7 mouse cellular contexts compared by ENCODE assay signal in genomic region chr14:27621576-27621975, GRCm38 (mm10). TPM values are rescaled to one million over a fixed set of nuclear protein-coding genes. Genes with fewer than 3 reads are reported as not detected.
DNase-seq lines count a peak whose midpoint lies in the region; ATAC-seq and TF ChIP-seq lines count a peak whose summit lies in the region.

No protein-coding gene starts in this region.

- no peak for ATAC-seq in hindbrain, embryonic 11.5 days (ENCODE audit: low FRiP score)
- ATAC-seq in forebrain, embryonic 12.5 days (ENCODE audit: low FRiP score) = no peak
- ATAC-seq in midbrain, embryonic 11.5 days (ENCODE audit: low FRiP score) = no peak

- in situ Hi-C loops in ES-E14 (cut with MboI; ENCODE audit: low sequenced_read_pairs in 2 of 2, unreplicated experiment in 2 of 2) = no loop called here

- no peaks in the 10 kb centered on the region; the same call in 1 of the 2 replicates for H3K27me3 ChIP-seq in hindbrain, embryonic 11.5 days (ENCODE audit: control insufficient read depth, insufficient read depth, low read length)
- H3K27me3 ChIP-seq in hindbrain, embryonic 10.5 days (ENCODE audit: insufficient read depth, poor library complexity, severe bottlenecking) = peaks cover 26% of the 10 kb centered on the region
- H3K27me3 ChIP-seq in forebrain, embryonic 12.5 days = no peaks in the 10 kb centered on the region
- H3K27me3 ChIP-seq in midbrain, embryonic 11.5 days (ENCODE audit: control insufficient read depth, insufficient read depth, low read length) = no peaks in the 10 kb centered on the region

- H3K9me3 ChIP-seq in hindbrain, embryonic 11.5 days (ENCODE audit: control insufficient read depth, low read length) = no peaks in the 10 kb centered on the region
- H3K9me3 ChIP-seq in hindbrain, embryonic 10.5 days = no peaks in the 10 kb centered on the region
- H3K9me3 ChIP-seq in ES-E14 (ENCODE audit: control insufficient read depth, insufficient read depth, low read depth, low read length) = no peaks in the 10 kb centered on the region
- H3K9me3 ChIP-seq in forebrain, embryonic 12.5 days = no peaks in the 10 kb centered on the region
- no peaks in the 10 kb centered on the region for H3K9me3 ChIP-seq in midbrain, embryonic 11.5 days (ENCODE audit: control insufficient read depth, low read length)

- H3K4me3 ChIP-seq in hindbrain, embryonic 11.5 days (ENCODE audit: low read depth, low read length) = 0 out of 2 replicates have a peak overlapping the region, but pooled peaks have one; percentile 71
- no peak overlapping the region for H3K4me3 ChIP-seq in hindbrain, embryonic 10.5 days
- peak overlapping the region in 1 of 2 experiments; percentile 40; a peak in 2 of 4 replicates for H3K4me3 ChIP-seq in ES-E14 (ENCODE audit: insufficient read depth in 1 of 2, low read depth in 1 of 2, low read length in 2 of 2, poor library complexity in 1 of 2, severe bottlenecking in 1 of 2)
- H3K4me3 ChIP-seq in forebrain, embryonic 12.5 days (replicated peaks) = peak overlapping the region; percentile 75
- H3K4me3 ChIP-seq in midbrain, embryonic 11.5 days (ENCODE audit: low read depth, low read length) = no peak overlapping the region

- WGBS in hindbrain, embryonic 11.5 days = 44% methylated on average over 8 of the region's 8 CpGs
- 43% methylated on average over 8 of the region's 8 CpGs for WGBS in hindbrain, embryonic 10.5 days
- 42% methylated on average over 8 of the region's 8 CpGs for WGBS in forebrain, embryonic 12.5 days
- 55% methylated on average over 8 of the region's 8 CpGs for WGBS in midbrain, embryonic 11.5 days

- no peaks in the 10 kb centered on the region for H3K36me3 ChIP-seq in hindbrain, embryonic 11.5 days (ENCODE audit: control insufficient read depth, insufficient read depth, low read length)
- no peaks in the 10 kb centered on the region for H3K36me3 ChIP-seq in hindbrain, embryonic 10.5 days
- H3K36me3 ChIP-seq in ES-E14 (ENCODE audit: control insufficient read depth, insufficient read depth, low read length, poor library complexity, severe bottlenecking) = no peaks in the 10 kb centered on the region
- no peaks in the 10 kb centered on the region for H3K36me3 ChIP-seq in forebrain, embryonic 12.5 days (replicated peaks)
- H3K36me3 ChIP-seq in midbrain, embryonic 11.5 days (ENCODE audit: control insufficient read depth, insufficient read depth, low read length) = no peaks in the 10 kb centered on the region

- no peak overlapping the region for H3K9ac ChIP-seq in hindbrain, embryonic 11.5 days (ENCODE audit: low read depth, low read length)
- H3K9ac ChIP-seq in ES-E14 (ENCODE audit: insufficient read depth, low read depth, low read length, poor library complexity, severe bottlenecking) = 0 out of 2 replicates have a peak overlapping the region, but pooled peaks have one; percentile 94
- H3K9ac ChIP-seq in forebrain, embryonic 12.5 days = no peak overlapping the region
- no peak overlapping the region for H3K9ac ChIP-seq in midbrain, embryonic 11.5 days (ENCODE audit: low read length)

- DNase-seq in hindbrain, embryonic 11.5 days (ENCODE audit: low spot score) = peak; percentile 3
- DNase-seq in hindbrain, embryonic 10.5 days (ENCODE audit: low spot score) = no peak
- no peak for DNase-seq in ES-E14 (ENCODE audit: low read depth, low spot score)
- DNase-seq in midbrain, embryonic 11.5 days (ENCODE audit: low spot score, missing footprints) = no peak
- DNase-seq in urinary bladder, postnatal 14 days (ENCODE audit: low spot score) = no peak
- DNase-seq in thymus, postnatal 14 days = no peak

- H3K4me1 ChIP-seq in hindbrain, embryonic 11.5 days (replicated peaks; ENCODE audit: control insufficient read depth, insufficient read depth, low read length) = no peaks in the 10 kb centered on the region
- peaks cover 17% of the 10 kb centered on the region for H3K4me1 ChIP-seq in hindbrain, embryonic 10.5 days (replicated peaks)
- peaks cover 3 to 9% of the 10 kb centered on the region in 2 experiments; a peak in 2 of 4 replicates for H3K4me1 ChIP-seq in ES-E14 (ENCODE audit: control insufficient read depth in 2 of 2, insufficient read depth in 2 of 2, low read length in 2 of 2, poor library complexity in 1 of 2)
- peaks cover 13% of the 10 kb centered on the region; the same call in 1 of the 2 replicates for H3K4me1 ChIP-seq in forebrain, embryonic 12.5 days
- H3K4me1 ChIP-seq in midbrain, embryonic 11.5 days (ENCODE audit: control insufficient read depth, insufficient read depth, low read length) = no peaks in the 10 kb centered on the region

- no peak overlapping the region for H3K27ac ChIP-seq in hindbrain, embryonic 11.5 days (ENCODE audit: low read depth, low read length)
- no peak overlapping the region for H3K27ac ChIP-seq in hindbrain, embryonic 10.5 days
- no peak overlapping the region for H3K27ac ChIP-seq in ES-E14 (ENCODE audit: insufficient read depth, low read depth, low read length, poor library complexity, severe bottlenecking)
- no peak overlapping the region for H3K27ac ChIP-seq in forebrain, embryonic 12.5 days
- no peak overlapping the region for H3K27ac ChIP-seq in midbrain, embryonic 11.5 days (ENCODE audit: low read depth, low read length)

- H3K4me2 ChIP-seq in hindbrain, embryonic 11.5 days (replicated peaks; ENCODE audit: low read depth, low read length) = 0 out of 2 replicates have a peak overlapping the region, but pooled peaks have one; percentile 64
- peak overlapping the region; percentile 93 for H3K4me2 ChIP-seq in forebrain, embryonic 12.5 days
- peak overlapping the region; percentile 67; the same call in 1 of the 2 replicates for H3K4me2 ChIP-seq in midbrain, embryonic 11.5 days

TF ChIP-seq in ES-E14, 5 proteins besides CTCF, POLR2A, EP300 and RAD21:
- TF ChIP-seq ZC3H11A (IDR thresholded peaks at IDR 0.05; ENCODE audit: borderline replicate concordance, low read depth, low read length) = no peak
- no peak for TF ChIP-seq HCFC1 (IDR thresholded peaks at IDR 0.05; ENCODE audit: borderline replicate concordance, insufficient read depth, low read length)
- TF ChIP-seq MAFK (IDR thresholded peaks at IDR 0.05; ENCODE audit: insufficient read depth, low read depth, low read length) = no peak
- TF ChIP-seq ZNF384 (IDR thresholded peaks at IDR 0.05; ENCODE audit: low read depth, low read length) = no peak
- no peak for TF ChIP-seq CHD2 (IDR thresholded peaks at IDR 0.05; ENCODE audit: low read depth, low read length)

RNA-seq across cellular contexts. Expression of gene Erc2, which starts 0.7 kb away (rescaled TPM):
- polyA plus RNA-seq in hindbrain, embryonic 11.5 days (2014; fragmentation: Nextera tagmentation; extraction: Ambion mirVana) = 12.4 and 33.9 TPM in 2 replicates
- 9.7 and 15.3 TPM in 2 replicates for polyA plus RNA-seq in hindbrain, embryonic 10.5 days (2016; fragmentation: Nextera tagmentation; extraction: Ambion mirVana)
- total RNA-seq in ES-E14 (2012; rRNA removed) = 9.1 and 11.2 TPM in 2 replicates
- 29.2 and 31.7 TPM in 2 replicates for polyA plus RNA-seq in forebrain, embryonic 12.5 days (2016; fragmentation: Nextera tagmentation; extraction: Ambion mirVana)
- polyA plus RNA-seq in midbrain, embryonic 11.5 days (2014; fragmentation: Nextera tagmentation; extraction: Ambion mirVana) = 10.6 and 13.8 TPM in 2 replicates

Comparison
In these comparisons a context has a peak if more than half of its experiments do, and no peak if none do; other contexts are left out.
1. H3K4me3 ChIP-seq: peak in hindbrain, embryonic 11.5 days (single experiment) and forebrain, embryonic 12.5 days (single experiment); none in hindbrain, embryonic 10.5 days (single experiment) and midbrain, embryonic 11.5 days (single experiment).
2. Peak in every context shown above with its lines, with median percentiles within 50 percentile points of each other: H3K4me2 ChIP-seq.